Mouse (Mus musculus) E14TG2a.4 (cell line): ENCODE results near the gene Lrp5.

Source experiments
- CTCF ChIP-seq: conservative IDR thresholded peaks from 2 replicates; pipeline ENCODE4 v1.5.1; 2014; ENCODE audit warnings: low read length
- POU5F1 ChIP-seq: IDR thresholded peaks from 2 replicates; pipeline ENCODE4 v1.6.1; 2014; ENCODE audit warnings: low read length, borderline replicate concordance

DNA sequence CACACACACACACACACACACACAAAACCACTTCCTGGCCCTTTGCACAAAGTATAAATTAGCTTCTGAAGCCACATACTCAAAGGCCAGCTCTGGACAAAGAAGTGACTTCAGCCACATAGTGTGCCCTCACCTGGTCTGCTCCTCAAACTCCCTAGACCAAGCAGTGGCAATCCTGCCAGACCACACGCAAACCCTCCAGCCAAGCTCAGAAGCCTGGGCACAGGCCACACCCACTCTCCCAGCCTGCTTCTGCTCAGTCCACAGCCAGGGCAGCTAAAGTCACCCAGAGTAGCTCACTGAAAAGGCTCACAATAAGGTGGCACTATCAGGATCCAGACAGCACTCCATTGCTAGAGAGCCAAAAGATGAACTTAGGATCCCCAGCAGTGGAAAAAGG is 30.2 kb downstream of the Lrp5 start:
- TF ChIP-seq CTCF (no peak), POU5F1 (no peak)
